Mouse (Mus musculus) T-helper 1 cell (primary cell): Measurements from ENCODE around the gene Rpusd4.

Experiments used
- in situ Hi-C: fragments of 300-600 bp; cut with MboI, MseI; formaldehyde crosslinking; loops from one replicate; pipeline ENCODE4 v1.15.1; 2025; ENCODE audit warnings: high pct_unique_total_duplicates

The Rpusd4 gene

GRCm38 (mm10) chr9:35283415-35284069 is 15.9 kb downstream of the Rpusd4 start:
- in situ Hi-C loops = no loop called here

DNA sequence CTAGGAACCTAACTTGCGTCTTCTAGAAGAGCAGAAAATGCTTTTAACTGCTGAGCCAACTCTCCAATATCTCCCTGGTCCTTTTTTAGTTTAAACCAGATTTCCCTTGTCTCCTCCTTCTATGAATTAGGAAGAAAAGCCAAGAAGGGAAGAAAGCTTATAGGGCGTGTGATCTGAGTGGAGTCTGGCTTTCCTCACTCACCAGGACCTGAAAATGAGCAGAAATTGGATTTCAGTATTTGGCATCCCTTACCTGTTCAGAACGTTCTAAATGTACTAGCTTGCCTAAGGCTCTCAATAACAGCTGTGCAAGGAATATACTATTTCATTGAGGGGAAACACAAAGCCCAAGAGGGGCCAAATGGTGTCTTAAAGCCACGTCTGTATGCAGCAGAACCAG is 16.7 kb downstream of the Rpusd4 start:
- in situ Hi-C loops = no loop called here

GRCm38 (mm10) chr9:35286351-35286750 is 18.7 kb downstream of the Rpusd4 start:
- in situ Hi-C loops = loop anchor here (5.0 kb wide), 1 partner anchor 246 kb away; no protein-coding TSS in a partner anchor

DNA sequence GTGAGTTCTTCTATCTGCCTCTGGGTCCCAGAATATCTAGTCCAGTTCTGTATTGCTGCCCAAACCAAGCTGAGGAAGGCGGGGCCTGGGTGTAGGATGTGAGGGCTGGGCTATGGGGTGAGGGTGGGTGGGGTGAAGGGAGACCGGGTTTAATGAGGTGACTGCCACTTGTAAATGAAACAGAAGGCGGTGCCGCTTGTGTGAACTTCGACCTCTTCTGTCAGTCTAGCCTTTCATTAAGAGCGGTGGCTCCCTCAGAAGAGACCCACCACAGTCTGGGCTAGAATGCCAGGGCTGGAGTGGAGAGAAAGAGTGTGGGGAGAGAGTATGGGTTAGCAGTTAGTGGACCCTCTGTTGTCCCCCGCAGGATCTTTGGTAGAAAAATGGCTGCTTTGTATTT is 22.3 kb downstream of the Rpusd4 start:
- in situ Hi-C loops = loop anchor here (5.0 kb wide), 1 partner anchor 242 kb away; no protein-coding TSS in a partner anchor

DNA sequence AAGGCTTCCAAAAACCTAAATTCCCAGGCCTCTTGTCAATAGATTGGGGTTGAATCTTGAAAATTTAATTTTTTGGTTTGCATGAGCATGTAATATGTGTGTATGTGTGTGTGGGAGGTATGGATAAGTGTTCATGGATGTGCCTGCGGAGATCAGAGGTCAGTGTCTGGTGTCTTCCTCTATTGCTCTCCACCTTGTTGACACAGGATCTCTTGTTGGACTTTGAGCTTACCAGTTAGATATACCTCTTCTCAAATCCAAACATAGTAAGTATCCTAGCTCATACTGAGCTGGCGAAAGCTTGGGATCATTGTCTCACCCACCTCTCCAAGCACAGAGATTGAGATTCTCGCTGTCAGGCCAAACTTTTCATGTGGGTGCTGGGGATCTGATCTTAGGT is 22.8 kb downstream of the Rpusd4 start:
- in situ Hi-C loops = no loop called here

- in situ Hi-C loops = no loop called here
Measured at GRCm38 (mm10) chr9:35290916-35291315, 23.3 kb downstream of the Rpusd4 start.

DNA sequence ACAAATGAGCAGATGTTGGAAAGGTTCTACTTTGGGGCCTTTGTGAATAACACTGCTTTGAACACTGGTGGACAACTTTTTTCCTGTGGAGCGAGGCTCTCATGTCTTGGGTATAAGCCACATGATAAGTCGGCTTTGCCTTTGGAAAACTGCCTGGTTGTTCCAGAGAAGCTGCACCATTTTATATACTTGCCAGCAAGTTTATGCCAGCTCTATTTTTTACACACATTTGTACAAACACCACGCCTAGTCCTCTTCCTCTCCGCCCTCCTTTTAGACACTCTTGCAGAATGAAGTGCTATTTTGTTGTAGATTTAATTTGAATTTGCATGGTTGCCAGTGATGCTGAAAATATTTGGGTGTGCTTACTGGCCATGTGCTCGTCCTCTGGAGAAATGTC is 25.8 kb downstream of the Rpusd4 start:
- in situ Hi-C loops = no loop called here

- in situ Hi-C loops = no loop called here
Measured at GRCm38 (mm10) chr9:35297791-35298190, 30.1 kb downstream of the Rpusd4 start.

- in situ Hi-C loops = no loop called here
Measured at GRCm38 (mm10) chr9:35302172-35302571, 34.5 kb downstream of the Rpusd4 start.

GRCm38 (mm10) chr9:35307461-35307860 is 39.8 kb downstream of the Rpusd4 start:
- in situ Hi-C loops = no loop called here

- in situ Hi-C loops = no loop called here
Measured at GRCm38 (mm10) chr9:35310377-35310776, 42.7 kb downstream of the Rpusd4 start.

DNA sequence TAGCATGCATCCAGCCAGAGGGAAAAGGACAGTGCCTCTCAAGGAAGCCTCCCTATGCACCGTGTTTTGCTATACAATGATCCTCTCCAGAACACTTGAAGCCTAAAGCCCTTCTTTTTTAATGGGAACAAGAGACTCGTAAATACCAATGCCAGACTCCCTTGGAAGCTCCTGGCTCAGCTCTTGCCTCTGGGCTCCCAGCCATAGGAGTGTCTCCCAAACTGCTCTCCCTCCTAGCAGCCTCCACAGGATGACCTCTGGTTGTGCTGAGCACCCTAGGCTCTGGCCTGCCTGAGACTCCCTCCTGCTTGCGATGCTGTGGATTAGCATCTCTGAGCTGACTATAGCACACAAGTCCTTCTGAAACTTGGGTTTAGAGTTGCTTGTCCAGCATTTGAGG is 44.9 kb downstream of the Rpusd4 start:
- in situ Hi-C loops = no loop called here

DNA sequence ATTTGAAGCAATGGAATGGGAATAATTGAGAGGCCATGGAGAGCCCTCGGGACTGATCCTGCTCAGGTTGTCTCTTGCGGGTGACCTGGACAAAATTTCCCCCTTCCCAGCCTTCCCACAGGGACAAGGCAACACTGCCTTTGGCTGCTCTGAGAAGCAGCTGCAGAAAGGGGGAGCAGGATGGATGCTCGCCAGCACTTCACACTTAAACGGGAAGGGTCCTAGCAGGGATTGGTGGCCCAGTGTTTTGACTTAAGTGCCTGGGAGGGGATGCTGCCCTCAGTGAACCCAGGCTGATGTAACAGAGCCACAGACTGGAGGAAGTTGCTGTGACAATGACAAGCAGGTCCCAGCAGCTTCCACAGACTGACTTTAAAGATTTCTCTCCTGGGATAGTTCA is 45.9 kb downstream of the Rpusd4 start:
- in situ Hi-C loops = no loop called here

GRCm38 (mm10) chr9:35314254-35314653 is 46.6 kb downstream of the Rpusd4 start:
- in situ Hi-C loops = no loop called here

- in situ Hi-C loops = no loop called here
Measured at GRCm38 (mm10) chr9:35316771-35317211, 49.1 kb downstream of the Rpusd4 start.

DNA sequence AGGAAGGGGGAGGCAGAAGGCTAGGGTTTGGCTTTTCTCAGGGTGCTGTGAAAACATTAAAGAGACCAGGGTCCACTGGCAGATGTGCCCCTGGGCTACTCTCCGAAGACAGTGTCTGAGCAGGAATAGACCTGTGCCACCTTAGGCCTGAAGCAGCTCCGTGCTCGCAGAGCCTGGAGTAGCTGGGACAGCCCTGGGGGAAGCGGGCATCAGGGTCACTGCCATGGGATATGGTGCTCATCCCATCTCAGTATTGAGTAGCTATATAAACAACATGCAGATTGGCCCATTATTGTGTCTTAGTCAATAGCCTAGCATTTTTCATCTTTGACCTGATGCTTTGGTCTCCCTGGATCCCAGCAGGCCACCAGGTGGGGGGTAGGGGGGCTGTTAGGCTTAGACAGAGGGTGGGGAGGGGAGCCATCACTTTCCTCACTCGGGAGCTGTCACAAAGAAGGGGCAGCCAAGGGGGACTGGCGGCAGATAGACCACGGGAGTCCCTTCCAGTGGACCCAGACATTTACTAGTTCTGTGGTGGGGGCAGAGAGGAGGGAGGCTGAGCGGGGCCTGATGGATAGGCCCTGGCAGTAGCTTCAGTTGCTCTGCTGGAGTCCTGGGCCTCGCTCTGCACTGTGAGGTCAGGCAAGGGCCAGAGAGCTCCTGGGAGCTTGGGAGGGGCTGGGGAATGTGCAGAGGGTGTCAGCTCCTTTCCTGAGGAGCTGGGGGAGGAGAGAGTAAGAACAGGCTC is 49.7 kb downstream of the Rpusd4 start:
- in situ Hi-C loops = no loop called here

DNA sequence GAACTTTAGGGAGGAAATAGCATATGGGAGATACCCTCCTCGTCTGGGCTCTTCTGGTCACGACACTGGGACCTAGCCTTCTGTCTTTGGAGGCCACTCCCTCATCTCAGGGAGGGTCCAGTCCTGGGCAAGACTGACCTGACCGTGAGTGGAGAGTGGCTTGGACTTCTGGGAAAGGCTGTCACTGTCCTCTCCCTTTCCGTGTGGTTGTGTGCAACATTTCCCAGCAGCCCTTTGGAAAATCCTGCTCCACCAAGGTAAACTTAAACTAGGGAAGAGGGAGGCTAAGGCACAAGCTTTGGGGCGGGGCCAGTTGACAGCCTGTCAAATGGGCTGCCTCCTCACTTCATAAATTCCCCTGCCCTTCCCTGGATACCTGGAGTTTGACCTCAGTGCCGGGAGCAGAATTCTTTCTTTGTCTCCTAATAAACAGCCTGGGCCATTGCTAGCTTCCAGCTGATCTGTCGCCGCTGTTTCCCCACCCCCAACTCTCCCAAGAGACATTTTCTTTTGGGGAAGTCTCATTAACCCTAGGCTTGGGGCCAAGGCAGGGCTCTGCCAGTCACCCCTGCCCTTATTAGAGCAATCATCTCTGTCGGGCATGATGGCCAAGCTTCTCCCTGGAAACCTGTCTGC is 51.0 kb downstream of the Rpusd4 start:
- in situ Hi-C loops = no loop called here

- in situ Hi-C loops = no loop called here
Measured at GRCm38 (mm10) chr9:35320288-35320687, 52.6 kb downstream of the Rpusd4 start.

DNA sequence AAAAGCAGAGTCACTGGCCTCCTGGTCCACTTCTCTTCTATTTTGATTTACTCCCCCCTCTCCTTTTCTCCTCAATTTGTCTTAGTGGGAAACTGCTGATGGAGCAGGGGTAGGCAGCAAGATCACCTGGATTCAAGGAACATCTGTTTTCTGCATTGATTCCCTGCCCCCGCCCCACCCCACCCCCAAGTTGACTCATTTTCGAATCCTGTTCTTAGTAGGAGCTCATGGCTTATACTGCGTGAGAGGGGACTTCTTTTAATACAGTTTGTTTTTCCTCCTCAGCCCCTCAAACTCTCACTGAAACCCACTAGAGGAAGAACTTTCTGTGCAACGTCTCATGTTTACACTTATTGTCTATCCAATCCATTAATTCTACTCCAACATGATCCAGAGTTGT is 56.3 kb downstream of the Rpusd4 start:
- in situ Hi-C loops = no loop called here

DNA sequence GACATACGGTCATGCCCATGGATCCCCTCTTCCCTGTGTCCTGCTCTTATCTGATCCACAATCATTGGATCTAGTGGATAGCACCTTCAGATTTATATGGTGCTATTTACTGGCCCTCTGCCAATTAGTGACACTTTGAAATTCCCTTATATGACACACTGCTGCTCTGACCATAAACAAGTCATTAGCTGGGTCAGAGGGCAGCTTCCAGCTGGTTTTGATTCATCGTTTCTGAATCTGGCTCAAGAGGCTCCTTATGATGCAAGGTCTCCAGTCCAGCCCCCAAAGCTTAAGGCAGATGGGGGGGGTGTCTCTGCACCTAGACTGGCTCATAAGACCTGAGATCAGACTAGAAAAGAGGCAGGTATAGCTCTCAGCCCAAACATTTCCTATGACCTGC is 56.9 kb downstream of the Rpusd4 start:
- in situ Hi-C loops = no loop called here

DNA sequence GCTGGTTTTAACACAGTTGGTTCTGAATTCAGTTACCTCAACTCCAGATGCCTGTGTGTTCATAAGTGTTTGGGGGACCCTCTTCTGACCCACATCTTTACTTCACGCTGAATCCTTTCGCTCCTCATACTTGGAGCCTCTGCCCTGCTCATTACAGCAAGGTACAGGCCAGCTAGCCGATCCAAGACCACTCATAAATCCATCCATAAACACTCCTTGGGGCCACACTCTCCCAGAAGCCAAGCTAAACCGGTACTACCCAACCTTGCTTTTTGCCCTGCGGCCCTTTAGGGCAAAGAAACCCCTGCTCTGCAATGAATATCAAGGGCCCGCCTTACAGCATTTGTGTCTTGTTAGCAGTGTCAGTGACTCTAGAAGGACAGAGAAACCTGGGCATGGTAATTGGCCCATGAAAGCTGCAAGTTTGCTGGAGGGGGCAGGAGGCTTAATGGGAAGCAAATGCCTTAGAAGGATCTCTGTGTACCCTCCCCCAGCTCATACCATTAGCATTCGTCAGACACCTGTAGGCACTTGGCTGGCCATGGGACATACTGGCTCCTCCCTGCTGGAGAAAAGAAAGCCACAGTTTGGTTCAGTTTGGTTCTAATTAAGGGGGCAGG is 59.1 kb downstream of the Rpusd4 start:
- in situ Hi-C loops = no loop called here
